Mouse (Mus musculus): ENCODE results near the gene Gm13694. TPM values are rescaled to one million over a fixed set of nuclear protein-coding genes. Genes with fewer than 3 reads are reported as not detected.

The Gm13694 gene
- polyA plus RNA-seq (2012; fragmentation: generic; extraction: Trizol) = under 1 TPM in 1 of 2 experiments, not detected in 1; 0.01 TPM

GRCm38 (mm10) chr2:83978633-83979032 lies at the start of gene Gm13694:
TSS of gene Gm13694 (plus strand) at chr2:83978933.

GRCm38 (mm10) chr2:83940931-83941361 lies 37.8 kb upstream of the Gm13694 start, which contains the start of gene Zswim2:
TSS of gene Zswim2 (minus strand) at chr2:83941228.

GRCm38 (mm10) chr2:83955393-83955792 lies 23.3 kb upstream of the Gm13694 start, which contains the start of gene Gm13698:
TSS of gene Gm13698 (plus strand) at chr2:83955693.

GRCm38 (mm10) chr2:83961203-83961602 lies 17.5 kb upstream of the Gm13694 start, which contains the start of gene Gm13693:
TSS of gene Gm13693 (plus strand) at chr2:83961503.

GRCm38 (mm10) chr2:83967013-83967412 lies 11.7 kb upstream of the Gm13694 start, which contains the start of gene Gm13695:
TSS of gene Gm13695 (plus strand) at chr2:83967313.

GRCm38 (mm10) chr2:83972823-83973222 lies 5.9 kb upstream of the Gm13694 start, which contains the start of gene Gm13696:
TSS of gene Gm13696 (plus strand) at chr2:83973123.

GRCm38 (mm10) chr2:83984443-83984842 lies 5.7 kb downstream of the Gm13694 start, which contains the start of gene Gm13697:
TSS of gene Gm13697 (plus strand) at chr2:83984743.

GRCm38 (mm10) chr2:83990253-83990652 lies 11.5 kb downstream of the Gm13694 start, which contains the start of gene Gm13691:
TSS of gene Gm13691 (plus strand) at chr2:83990553.

Other genes starting within 250 kb of the Gm13694 start
- gene Fam171b, start 166.3 kb upstream of the Gm13694 start, polyA plus RNA-seq (2012; fragmentation: generic; extraction: Trizol) = 1 to 10 TPM in 1 of 2 experiments, under 1 TPM in 1; 0.18 to 3.6 TPM
- gene Zswim2, start 37.7 kb upstream of the Gm13694 start, polyA plus RNA-seq (2012; fragmentation: generic; extraction: Trizol) = not detected
- under 1 TPM in 1 of 2 experiments, not detected in 1; 0.01 TPM for gene Gm13698, start 23.2 kb upstream of the Gm13694 start, polyA plus RNA-seq (2012; fragmentation: generic; extraction: Trizol)
- under 1 TPM in 1 of 2 experiments, not detected in 1; 0.01 TPM for gene Gm13693, start 17.4 kb upstream of the Gm13694 start, polyA plus RNA-seq (2012; fragmentation: generic; extraction: Trizol)
- gene Gm13695, start 11.6 kb upstream of the Gm13694 start, polyA plus RNA-seq (2012; fragmentation: generic; extraction: Trizol) = under 1 TPM in 1 of 2 experiments, not detected in 1; 0.01 TPM
- gene Gm13696, start 5.8 kb upstream of the Gm13694 start, polyA plus RNA-seq (2012; fragmentation: generic; extraction: Trizol) = under 1 TPM in 1 of 2 experiments, not detected in 1; 0.01 TPM
- gene Gm13697, start 5.8 kb downstream of the Gm13694 start, polyA plus RNA-seq (2012; fragmentation: generic; extraction: Trizol) = under 1 TPM in 1 of 2 experiments, not detected in 1; 0.01 TPM
- under 1 TPM in 1 of 2 experiments, not detected in 1; 0.01 TPM for gene Gm13691, start 11.6 kb downstream of the Gm13694 start, polyA plus RNA-seq (2012; fragmentation: generic; extraction: Trizol)